Mouse (Mus musculus) bone marrow, adult 2 months (tissue): ENCODE data around the gene Abhd5.

Experiments used
- CTCF ChIP-seq: fragments of 200-500 bp; IDR thresholded peaks from 2 replicates; pipeline ENCODE4 v1.5.1; 2011; ENCODE audit warnings: low read length, control low read depth; ENCODE audit not compliant: control insufficient read depth, insufficient read depth
- POLR2A ChIP-seq: fragments of 200-500 bp; IDR thresholded peaks from 2 replicates; pipeline ENCODE4 v1.6.1; 2011; ENCODE audit warnings: low read depth, mild to moderate bottlenecking, control low read depth, low read length, borderline replicate concordance; ENCODE audit not compliant: control insufficient read depth

DNA sequence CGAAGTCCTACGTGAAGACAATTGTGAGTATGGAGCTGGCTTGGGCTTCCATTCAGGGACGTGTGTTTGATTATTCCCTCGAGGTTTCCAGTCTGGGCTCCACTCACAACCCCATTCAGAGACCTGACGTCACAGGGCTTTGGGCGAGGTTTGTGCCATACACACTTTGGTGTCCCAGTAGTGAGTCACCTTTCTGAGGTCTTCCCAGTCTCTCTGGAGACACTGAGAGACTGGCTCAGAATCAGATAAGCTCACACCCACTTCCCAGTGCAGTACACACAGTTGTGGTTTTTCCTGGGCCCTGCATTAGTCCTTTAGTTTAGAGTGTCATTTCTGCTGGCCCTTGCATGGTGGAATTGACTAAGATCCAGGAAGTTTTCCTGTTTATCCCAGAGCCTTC is 27.6 kb downstream of the Abhd5 start:
- TF ChIP-seq POLR2A (no peak), CTCF (no peak)
